Mouse (Mus musculus) heart, adult 2 months (tissue): ENCODE measurements at regions not wholly inside any gene's neighbourhood (a gene's known extent, or its start where the extent isn't known, plus 50 kb on each side); places are given as distances from the start of the nearest gene placed in this dataset.

Source experiments
- DNase-seq, 2 experiments: peaks; one replicate each; pipeline ENCODE4 v3.0.0; 2021
- H3K27ac ChIP-seq: fragments of 200-600 bp; 2 replicates; pipeline ENCODE4 v1.8.1; 2022
- H3K27me3 ChIP-seq: fragments of 200-500 bp; 2 replicates; pipeline ENCODE4 v1.6.1; 2012; ENCODE audit warnings: mild to moderate bottlenecking, low read length, inconsistent platforms, mixed read lengths; ENCODE audit not compliant: control insufficient read depth, insufficient read depth
- H3K36me3 ChIP-seq: fragments of 200-500 bp; 2 replicates; pipeline ENCODE4 v1.6.1; 2012; ENCODE audit warnings: low read length, inconsistent platforms; ENCODE audit not compliant: control insufficient read depth, insufficient read depth
- H3K4me1 ChIP-seq: fragments of 200-500 bp; 2 replicates; pipeline ENCODE4 v1.6.1; 2011; ENCODE audit warnings: low read length; ENCODE audit not compliant: control insufficient read depth, insufficient read depth
- H3K4me3 ChIP-seq: fragments of 200-600 bp; 2 replicates; pipeline ENCODE4 v1.8.1; 2022
- H3K79me2 ChIP-seq: fragments of 200-500 bp; replicated peaks from 2 replicates; pipeline ENCODE4 v1.6.1; 2012; ENCODE audit warnings: mild to moderate bottlenecking, inconsistent platforms, low read length, moderate library complexity, mixed read lengths; ENCODE audit not compliant: control insufficient read depth, insufficient read depth
- H3K9ac ChIP-seq: fragments of 200-500 bp; 2 replicates; pipeline ENCODE4 v1.6.1; 2012; ENCODE audit warnings: low read depth, mild to moderate bottlenecking, control low read depth, inconsistent platforms, low read length, mixed read lengths
- CTCF ChIP-seq: fragments of 200-600 bp; IDR thresholded peaks from 2 replicates; pipeline ENCODE4 v1.8.1; 2022; ENCODE audit warnings: antibody characterized with exemption, mild to moderate bottlenecking, moderate library complexity
- EP300 ChIP-seq: fragments of 200-500 bp; IDR thresholded peaks from 2 replicates; pipeline ENCODE4 v1.6.1; 2011; ENCODE audit warnings: low read depth, low read length, control low read depth; ENCODE audit not compliant: insufficient read depth
- POLR2A ChIP-seq: fragments of 200-500 bp; IDR thresholded peaks from 2 replicates; pipeline ENCODE4 v1.6.1; 2011; ENCODE audit warnings: mild to moderate bottlenecking, low read depth, low read length, control low read depth; ENCODE audit not compliant: insufficient read depth
- WGBS: fragments of 180-500 bp; shearing (Covaris S2); methylation state at CpG from one replicate; pipeline ENCODE4 v1.1.7; 2018; 5-methylcytosine and 5-hydroxymethylcytosine counted together
- intact Hi-C: fragments of 180-260 bp; cut with DNase I; formaldehyde crosslinking; loops from one replicate; pipeline ENCODE4 v1.15.1; 2025

GRCm38 (mm10) chr1:79314774-79315173, 125.1 kb downstream of the Scg2 start:
- Histone ChIP-seq H3K4me3 (no peak overlapping the region), H3K27ac (no peak overlapping the region), H3K4me1 (no peaks in the 10 kb centered on the region), H3K27me3 (no peaks in the 10 kb centered on the region), H3K36me3 (no peaks in the 10 kb centered on the region), H3K79me2 (no peaks in the 10 kb centered on the region), H3K9ac (no peak overlapping the region)
- DNase-seq, result no peak
- no peak for TF ChIP-seq CTCF
- TF ChIP-seq EP300, result no peak
- no peak for TF ChIP-seq POLR2A
- WGBS, result 50% methylated on average over 3 of the region's 3 CpGs
- intact Hi-C loops, result no loop called here

GRCm38 (mm10) chr1:79312153-79312552, 127.8 kb downstream of the Scg2 start:
- DNase-seq, result no peak
- Histone ChIP-seq H3K9ac (no peak overlapping the region), H3K27ac (no peak overlapping the region), H3K4me3 (no peak overlapping the region), H3K36me3 (no peaks in the 10 kb centered on the region), H3K27me3 (no peaks in the 10 kb centered on the region), H3K4me1 (no peaks in the 10 kb centered on the region), H3K79me2 (no peaks in the 10 kb centered on the region)
- TF ChIP-seq POLR2A (no peak), CTCF (no peak), EP300 (no peak)
- 63% methylated on average over 5 of the region's 5 CpGs for WGBS
- intact Hi-C loops, result no loop called here

- TF ChIP-seq POLR2A (no peak), EP300 (no peak), CTCF (no peak)
- H3K4me3 ChIP-seq, result no peak overlapping the region
- H3K27ac ChIP-seq, result no peak overlapping the region
- H3K27me3 ChIP-seq, result no peaks in the 10 kb centered on the region
- no peaks in the 10 kb centered on the region for H3K79me2 ChIP-seq
- no peaks in the 10 kb centered on the region for H3K4me1 ChIP-seq
- H3K9ac ChIP-seq, result no peak overlapping the region
- WGBS, result 36% methylated on average over 2 of the region's 2 CpGs
- intact Hi-C loops, result no loop called here
- H3K36me3 ChIP-seq, result no peaks in the 10 kb centered on the region
- DNase-seq, result no peak
Observed at GRCm38 (mm10) chr1:79303602-79304001, 136.3 kb downstream of the Scg2 start.

- H3K4me3 ChIP-seq, result no peak overlapping the region
- H3K4me1 ChIP-seq, result no peaks in the 10 kb centered on the region
- H3K9ac ChIP-seq, result no peak overlapping the region
- H3K79me2 ChIP-seq, result no peaks in the 10 kb centered on the region
- no peak for DNase-seq
- no peaks in the 10 kb centered on the region for H3K27me3 ChIP-seq
- intact Hi-C loops, result no loop called here
- 39% methylated on average over 2 of the region's 2 CpGs for WGBS
- TF ChIP-seq POLR2A, result no peak
- TF ChIP-seq CTCF, result no peak
- no peak for TF ChIP-seq EP300
- no peak overlapping the region for H3K27ac ChIP-seq
- H3K36me3 ChIP-seq, result no peaks in the 10 kb centered on the region
Observed at GRCm38 (mm10) chr1:79299639-79300038, 140.3 kb downstream of the Scg2 start.

- 43% methylated on average over 3 of the region's 3 CpGs for WGBS
- H3K36me3 ChIP-seq, result no peaks in the 10 kb centered on the region
Observed at GRCm38 (mm10) chr1:79259726-79260125, 180.2 kb downstream of the Scg2 start.

GRCm38 (mm10) chr1:79212970-79213369, 226.9 kb downstream of the Scg2 start:
- no peak overlapping the region for H3K27ac ChIP-seq
- no peaks in the 10 kb centered on the region for H3K27me3 ChIP-seq
- no peak for TF ChIP-seq EP300
- no peak for TF ChIP-seq POLR2A
- TF ChIP-seq CTCF, result no peak
- 96% methylated on average over 4 of the region's 4 CpGs for WGBS
- no peaks in the 10 kb centered on the region for H3K36me3 ChIP-seq
- H3K4me1 ChIP-seq, result no peaks in the 10 kb centered on the region
- no peak overlapping the region for H3K4me3 ChIP-seq
- DNase-seq, result no peak
- H3K9ac ChIP-seq, result no peak overlapping the region
- intact Hi-C loops, result no loop called here
- no peaks in the 10 kb centered on the region for H3K79me2 ChIP-seq

More at GRCm38 (mm10) chr1:79259726-79260125, 180.2 kb downstream of the Scg2 start:
- Histone ChIP-seq H3K4me3 (no peak overlapping the region), H3K27me3 (no peaks in the 10 kb centered on the region), H3K27ac (no peak overlapping the region), H3K9ac (no peak overlapping the region), H3K4me1 (no peaks in the 10 kb centered on the region), H3K79me2 (no peaks in the 10 kb centered on the region)
- intact Hi-C loops, result loop anchor here (2.0 kb wide), 1 partner anchor 15 kb away; no protein-coding TSS in a partner anchor
- TF ChIP-seq CTCF (no peak), EP300 (no peak), POLR2A (no peak)
- no peak for DNase-seq
